Comparison of ENCODE assay signal across 14 mouse cellular contexts in the genomic region with DNA sequence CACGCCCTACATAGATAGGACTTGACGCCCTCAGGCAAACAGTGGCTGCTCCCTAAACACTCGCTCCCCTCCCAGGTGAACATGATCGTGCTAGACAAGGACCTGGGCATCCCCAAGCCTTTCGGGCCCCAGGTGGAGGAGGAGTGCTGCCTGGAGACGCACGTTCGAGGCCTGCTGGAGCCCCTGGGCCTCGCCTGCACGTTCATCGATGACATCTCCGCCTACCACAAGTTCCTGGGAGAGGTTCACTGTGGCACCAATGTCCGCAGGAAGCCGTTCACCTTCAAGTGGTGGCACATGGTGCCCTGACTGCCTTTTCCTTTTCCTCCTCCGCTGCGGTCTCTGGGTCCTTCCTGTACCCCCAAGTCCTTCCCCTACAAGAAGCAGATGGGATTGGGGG.
"Had no signal": no experiment of that assay in that cellular context is flagged by ENCODE, and none has a peak within 500 bp of the region (broad histone marks: within the 10 kb centered on the region; RNA-seq: fewer than 3 reads in every experiment).

No protein-coding gene starts in this region.

- DNase-seq: kidney, adult 9 months; kidney, postnatal 36 days; layer of hippocampus, adult 9-11 months; lung, adult 2 months; lung, postnatal 36 days; right cerebral cortex, postnatal 14 days had no signal

- H3K36me3 ChIP-seq: limb, embryonic 13.5 days; liver, embryonic 15.5 days; midbrain, embryonic 13.5 days; neural tube, embryonic 12.5 days had no signal

- H3K4me1 ChIP-seq: limb, embryonic 13.5 days; midbrain, embryonic 13.5 days; neural tube, embryonic 12.5 days had no signal

- H3K27ac ChIP-seq: kidney, postnatal 0 days; limb, embryonic 13.5 days; liver, embryonic 15.5 days; midbrain, embryonic 13.5 days; neural tube, embryonic 12.5 days had no signal

- H3K4me3 ChIP-seq: limb, embryonic 13.5 days; liver, embryonic 15.5 days; midbrain, embryonic 13.5 days; myocyte; neural tube, embryonic 12.5 days had no signal

- H3K27me3 ChIP-seq: limb, embryonic 13.5 days; midbrain, embryonic 13.5 days; neural tube, embryonic 12.5 days had no signal

- ATAC-seq: intestine, embryonic 16.5 days; lung, postnatal 0 days; midbrain, embryonic 13.5 days had no signal
